Mouse (Mus musculus) liver, adult 2 months (tissue): Measurements from ENCODE around the gene Nanos2.

Source experiments
- CTCF ChIP-seq: fragments of 200-500 bp; IDR thresholded peaks from 2 replicates; pipeline ENCODE4 v1.5.1; 2011; ENCODE audit warnings: low read depth, low read length, control low read depth
- POLR2A ChIP-seq: fragments of 200-500 bp; IDR thresholded peaks from 2 replicates; pipeline ENCODE4 v1.6.1; 2011; ENCODE audit warnings: low read length, control low read depth; ENCODE audit not compliant: insufficient read depth; ENCODE audit errors: extremely low read depth

GRCm38 (mm10) chr7:19007026-19007977 is 20.1 kb downstream of the Nanos2 start:
- TF ChIP-seq CTCF (no peak), POLR2A (no peak)
